Mouse (Mus musculus): ENCODE measurements around the gene Olfr802. TPM values are rescaled to one million over a fixed set of nuclear protein-coding genes. Genes with fewer than 3 reads are reported as not detected.

Gene Olfr802
- polyA plus RNA-seq (2014; fragmentation: Nextera tagmentation; extraction: Ambion mirVana) = not detected in 2 replicates

GRCm38 (mm10) chr10:129688069-129688468 lies at the start of gene Olfr802:
Gene Olfr802 (minus strand): TSS chr10:129688169.
- Histone ChIP-seq H3K36me3 (ENCODE audit: control insufficient read depth, insufficient read depth, low read length) (no peaks in the 10 kb centered on the region), H3K4me1 (ENCODE audit: control insufficient read depth, insufficient read depth, low read length) (no peaks in the 10 kb centered on the region), H3K4me3 (ENCODE audit: low read depth, low read length) (no peak within 1 kb of the TSS), H3K9ac (ENCODE audit: low read length) (no peak within 1 kb of the TSS), H3K27me3 (ENCODE audit: control insufficient read depth, insufficient read depth, low read length) (no peaks in the 10 kb centered on the region), H3K4me2 (no peak within 1 kb of the TSS), H3K27ac (ENCODE audit: low read depth, low read length) (no peak within 1 kb of the TSS), H3K9me3 (ENCODE audit: control insufficient read depth, low read length) (no peaks in the 10 kb centered on the region)
- ATAC-seq (ENCODE audit: low FRiP score) (no peak), DNase-seq (ENCODE audit: low spot score, missing footprints) (no peak)
- 65% methylated on average over 1 of the region's 1 CpGs for WGBS

- H3K36me3 ChIP-seq (ENCODE audit: control insufficient read depth, insufficient read depth, low read length) = no peaks in the 10 kb centered on the region
- H3K4me1 ChIP-seq (ENCODE audit: control insufficient read depth, insufficient read depth, low read length) = no peaks in the 10 kb centered on the region
- H3K4me2 ChIP-seq = no peak within 1 kb of the TSS
- 93% methylated on average over 2 of the region's 2 CpGs for WGBS
- no peak for ATAC-seq (ENCODE audit: low FRiP score)
- DNase-seq (ENCODE audit: low spot score, missing footprints) = no peak
- H3K9me3 ChIP-seq (ENCODE audit: control insufficient read depth, low read length) = no peaks in the 10 kb centered on the region
- no peak within 1 kb of the TSS for H3K4me3 ChIP-seq (ENCODE audit: low read depth, low read length)
- no peak within 1 kb of the TSS for H3K9ac ChIP-seq (ENCODE audit: low read length)
- H3K27ac ChIP-seq (ENCODE audit: low read depth, low read length) = no peak within 1 kb of the TSS
- no peaks in the 10 kb centered on the region for H3K27me3 ChIP-seq (ENCODE audit: control insufficient read depth, insufficient read depth, low read length)
These were observed 41.3 kb upstream of the Olfr802 start, which contains the start of gene Olfr805 for GRCm38 (mm10) chr10:129729275-129729674. Gene Olfr805 (minus strand): TSS chr10:129729375.

DNA sequence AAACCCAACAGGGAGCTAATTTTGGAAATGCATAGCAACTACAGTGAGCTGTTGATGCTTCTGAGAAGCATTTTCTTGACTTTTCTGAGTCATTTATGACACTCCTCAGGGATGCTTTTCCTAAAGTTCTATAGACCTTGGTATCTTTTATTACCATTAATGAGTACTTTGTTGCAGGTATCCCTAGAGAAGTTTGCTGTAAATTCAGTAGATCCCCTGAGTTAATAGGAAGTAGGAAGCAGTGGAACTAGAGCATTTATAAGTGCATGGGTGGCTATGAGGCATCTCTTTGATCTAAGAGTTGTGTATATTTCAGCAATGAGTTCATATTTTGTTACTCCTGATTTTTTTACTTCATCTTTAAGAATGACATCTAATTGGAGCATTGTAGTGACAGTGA lies 14.9 kb upstream of the Olfr802 start, which contains the start of gene Olfr804:
Gene Olfr804, plus strand, starts transcription at position 301 of the 400 bp plus-strand sequence.
- no peak for ATAC-seq (ENCODE audit: low FRiP score)
- H3K4me3 ChIP-seq (ENCODE audit: low read depth, low read length) = no peak within 1 kb of the TSS

GRCm38 (mm10) chr10:129694186-129694585 lies 6.2 kb upstream of the Olfr802 start, which contains the start of gene Olfr803:
Gene Olfr803 (minus strand): TSS chr10:129694286.
- Histone ChIP-seq H3K9me3 (ENCODE audit: control insufficient read depth, low read length) (no peaks in the 10 kb centered on the region), H3K4me3 (ENCODE audit: low read depth, low read length) (no peak within 1 kb of the TSS), H3K27ac (ENCODE audit: low read depth, low read length) (no peak within 1 kb of the TSS), H3K27me3 (ENCODE audit: control insufficient read depth, insufficient read depth, low read length) (no peaks in the 10 kb centered on the region), H3K4me2 (no peak within 1 kb of the TSS), H3K4me1 (ENCODE audit: control insufficient read depth, insufficient read depth, low read length) (no peaks in the 10 kb centered on the region), H3K9ac (ENCODE audit: low read length) (no peak within 1 kb of the TSS), H3K36me3 (ENCODE audit: control insufficient read depth, insufficient read depth, low read length) (no peaks in the 10 kb centered on the region)
- 71% methylated on average over 2 of the region's 2 CpGs for WGBS
- ATAC-seq (ENCODE audit: low FRiP score) (no peak), DNase-seq (ENCODE audit: low spot score, missing footprints) (no peak)

More for the DNA sequence above, 14.9 kb upstream of the Olfr802 start, which contains the start of gene Olfr804:
- H3K4me2 ChIP-seq = no peak within 1 kb of the TSS
- no peaks in the 10 kb centered on the region for H3K9me3 ChIP-seq (ENCODE audit: control insufficient read depth, low read length)
- no peaks in the 10 kb centered on the region for H3K4me1 ChIP-seq (ENCODE audit: control insufficient read depth, insufficient read depth, low read length)
- H3K27ac ChIP-seq (ENCODE audit: low read depth, low read length) = no peak within 1 kb of the TSS
- DNase-seq (ENCODE audit: low spot score, missing footprints) = no peak
- H3K27me3 ChIP-seq (ENCODE audit: control insufficient read depth, insufficient read depth, low read length) = no peaks in the 10 kb centered on the region
- no peak within 1 kb of the TSS for H3K9ac ChIP-seq (ENCODE audit: low read length)
- no peaks in the 10 kb centered on the region for H3K36me3 ChIP-seq (ENCODE audit: control insufficient read depth, insufficient read depth, low read length)

DNA sequence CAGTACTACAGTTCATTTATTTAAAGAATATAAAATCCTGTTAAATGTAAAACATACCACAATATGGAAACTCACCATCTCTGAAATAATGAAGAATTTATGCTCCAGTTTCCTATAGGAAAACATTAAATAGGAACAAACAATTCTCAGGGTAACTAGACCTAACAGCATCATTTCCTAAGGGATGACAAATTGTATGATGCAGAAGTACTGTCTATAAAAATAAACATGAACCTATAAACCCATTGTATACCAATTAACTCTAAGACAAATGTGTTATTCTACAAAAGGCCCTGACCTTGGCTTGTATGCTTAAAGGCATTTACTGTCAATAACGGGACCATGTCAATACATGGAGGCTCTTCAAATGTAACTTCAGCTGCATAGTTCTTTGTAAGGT lies 14.2 kb downstream of the Olfr802 start, which contains the start of gene Olfr801:
Gene Olfr801, minus strand, starts transcription at position 101 of the 400 bp plus-strand sequence.
- Histone ChIP-seq H3K9me3 (ENCODE audit: control insufficient read depth, low read length) (no peaks in the 10 kb centered on the region), H3K36me3 (ENCODE audit: control insufficient read depth, insufficient read depth, low read length) (no peaks in the 10 kb centered on the region), H3K27ac (ENCODE audit: low read depth, low read length) (no peak within 1 kb of the TSS), H3K9ac (ENCODE audit: low read length) (no peak within 1 kb of the TSS), H3K4me3 (ENCODE audit: low read depth, low read length) (no peak within 1 kb of the TSS), H3K4me1 (ENCODE audit: control insufficient read depth, insufficient read depth, low read length) (no peaks in the 10 kb centered on the region), H3K27me3 (ENCODE audit: control insufficient read depth, insufficient read depth, low read length) (no peaks in the 10 kb centered on the region), H3K4me2 (no peak within 1 kb of the TSS)
- ATAC-seq (ENCODE audit: low FRiP score) = no peak
- no peak for DNase-seq (ENCODE audit: low spot score, missing footprints)
- 79% methylated on average over 1 of the region's 1 CpGs for WGBS

DNA sequence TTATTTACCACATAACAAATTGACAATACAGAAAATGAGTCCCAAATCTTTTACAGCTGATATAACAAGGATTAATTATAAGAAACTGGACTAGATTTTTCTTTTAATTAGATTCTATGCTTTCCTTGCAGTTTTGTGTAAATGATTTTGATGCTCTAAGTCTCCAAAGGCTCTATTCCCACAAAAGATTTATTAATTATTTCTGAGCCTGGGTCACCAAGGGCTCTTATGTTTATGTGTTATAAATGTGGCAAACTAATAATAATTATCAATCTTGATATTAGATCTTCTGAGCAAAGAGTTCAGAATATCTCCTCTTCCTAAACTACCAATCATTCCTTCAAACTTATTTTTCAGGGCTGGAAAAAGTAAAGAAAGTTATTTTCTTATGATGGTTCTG lies 30.6 kb downstream of the Olfr802 start, which contains the start of gene Olfr800:
Gene Olfr800, plus strand, starts transcription at position 301 of the 400 bp plus-strand sequence.
- H3K9ac ChIP-seq (ENCODE audit: low read length) = no peak within 1 kb of the TSS
- H3K9me3 ChIP-seq (ENCODE audit: control insufficient read depth, low read length) = no peaks in the 10 kb centered on the region
- H3K36me3 ChIP-seq (ENCODE audit: control insufficient read depth, insufficient read depth, low read length) = no peaks in the 10 kb centered on the region
- no peak for ATAC-seq (ENCODE audit: low FRiP score)
- DNase-seq (ENCODE audit: low spot score, missing footprints) = no peak
- no peaks in the 10 kb centered on the region for H3K4me1 ChIP-seq (ENCODE audit: control insufficient read depth, insufficient read depth, low read length)
- H3K4me3 ChIP-seq (ENCODE audit: low read depth, low read length) = no peak within 1 kb of the TSS
- no peak within 1 kb of the TSS for H3K27ac ChIP-seq (ENCODE audit: low read depth, low read length)
- H3K27me3 ChIP-seq (ENCODE audit: control insufficient read depth, insufficient read depth, low read length) = no peaks in the 10 kb centered on the region
- H3K4me2 ChIP-seq = no peak within 1 kb of the TSS

DNA sequence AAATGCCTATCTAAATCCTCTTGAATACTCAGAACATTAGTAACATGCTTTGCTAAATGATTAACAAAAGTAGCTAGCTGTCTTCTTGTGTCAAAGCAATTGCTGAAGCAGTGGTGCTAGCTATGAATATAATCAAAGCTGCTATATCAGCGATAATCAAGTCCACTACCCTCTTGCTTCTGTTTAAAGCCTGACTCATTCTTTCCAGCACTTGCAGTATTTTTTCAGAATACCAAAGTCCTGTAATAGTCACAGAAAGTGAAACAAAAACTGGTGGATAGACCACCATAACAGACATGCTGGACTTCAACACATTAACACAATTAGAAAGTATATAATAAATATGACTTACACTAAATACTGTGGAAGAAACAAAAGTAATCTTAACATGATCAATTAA lies 36.2 kb downstream of the Olfr802 start:
- no peak overlapping the region for H3K4me3 ChIP-seq (ENCODE audit: low read depth, low read length)
- 84% methylated on average over 1 of the region's 1 CpGs for WGBS
- no peak overlapping the region for H3K9ac ChIP-seq (ENCODE audit: low read length)
- no peak overlapping the region for H3K27ac ChIP-seq (ENCODE audit: low read depth, low read length)
- no peaks in the 10 kb centered on the region for H3K9me3 ChIP-seq (ENCODE audit: control insufficient read depth, low read length)
- no peak overlapping the region for H3K4me2 ChIP-seq
- no peaks in the 10 kb centered on the region for H3K36me3 ChIP-seq (ENCODE audit: control insufficient read depth, insufficient read depth, low read length)
- DNase-seq (ENCODE audit: low spot score, missing footprints) = no peak
- no peak for ATAC-seq (ENCODE audit: low FRiP score)
- no peaks in the 10 kb centered on the region for H3K27me3 ChIP-seq (ENCODE audit: control insufficient read depth, insufficient read depth, low read length)
- H3K4me1 ChIP-seq (ENCODE audit: control insufficient read depth, insufficient read depth, low read length) = no peaks in the 10 kb centered on the region

- H3K27me3 ChIP-seq (ENCODE audit: control insufficient read depth, insufficient read depth, low read length) = no peaks in the 10 kb centered on the region
- H3K27ac ChIP-seq (ENCODE audit: low read depth, low read length) = no peak within 1 kb of the TSS
- ATAC-seq (ENCODE audit: low FRiP score) (no peak), DNase-seq (ENCODE audit: low spot score, missing footprints) (no peak)
- 34% methylated on average over 1 of the region's 1 CpGs for WGBS
- H3K9ac ChIP-seq (ENCODE audit: low read length) = no peak within 1 kb of the TSS
- H3K4me1 ChIP-seq (ENCODE audit: control insufficient read depth, insufficient read depth, low read length) = no peaks in the 10 kb centered on the region
- no peak within 1 kb of the TSS for H3K4me2 ChIP-seq
- H3K4me3 ChIP-seq (ENCODE audit: low read depth, low read length) = no peak within 1 kb of the TSS
- no peaks in the 10 kb centered on the region for H3K9me3 ChIP-seq (ENCODE audit: control insufficient read depth, low read length)
- no peaks in the 10 kb centered on the region for H3K36me3 ChIP-seq (ENCODE audit: control insufficient read depth, insufficient read depth, low read length)
These were observed 50.8 kb downstream of the Olfr802 start, which contains the start of gene Olfr799 for GRCm38 (mm10) chr10:129637184-129637583. Gene Olfr799 (plus strand): TSS chr10:129637484.

GRCm38 (mm10) chr10:129627834-129628233 lies 60.1 kb downstream of the Olfr802 start, which contains the start of gene Olfr798:
Gene Olfr798 (minus strand): TSS chr10:129627934.
- no peak within 1 kb of the TSS for H3K4me2 ChIP-seq
- DNase-seq (ENCODE audit: low spot score, missing footprints) = no peak
- 78% methylated on average over 1 of the region's 1 CpGs for WGBS
- no peaks in the 10 kb centered on the region for H3K4me1 ChIP-seq (ENCODE audit: control insufficient read depth, insufficient read depth, low read length)
- no peaks in the 10 kb centered on the region for H3K36me3 ChIP-seq (ENCODE audit: control insufficient read depth, insufficient read depth, low read length)
- H3K27ac ChIP-seq (ENCODE audit: low read depth, low read length) = no peak within 1 kb of the TSS
- H3K4me3 ChIP-seq (ENCODE audit: low read depth, low read length) = no peak within 1 kb of the TSS
- H3K9me3 ChIP-seq (ENCODE audit: control insufficient read depth, low read length) = no peaks in the 10 kb centered on the region
- ATAC-seq (ENCODE audit: low FRiP score) = no peak
- no peak within 1 kb of the TSS for H3K9ac ChIP-seq (ENCODE audit: low read length)
- no peaks in the 10 kb centered on the region for H3K27me3 ChIP-seq (ENCODE audit: control insufficient read depth, insufficient read depth, low read length)

All from midbrain, embryonic 11.5 days (tissue).